Comparison of ENCODE assay signal across 9 mouse cellular contexts in genomic region chr2:129699484-129700158, GRCm38 (mm10). TPM values are rescaled to one million over a fixed set of nuclear protein-coding genes. Genes with fewer than 3 reads are reported as not detected.
A peak's percentile ranks its signal among the peaks of the same experiment; 100 is the strongest.
DNase-seq lines count a peak whose midpoint lies in the region; ATAC-seq and TF ChIP-seq lines count a peak whose summit lies in the region.
"Had no signal": no experiment of that assay in that cellular context is flagged by ENCODE, and none has a peak within 500 bp of the region (broad histone marks: within the 10 kb centered on the region; RNA-seq: fewer than 3 reads in every experiment).

Pdyn (minus strand) TSS chr2:129699844.

- H3K36me3 ChIP-seq in ES-Bruce4 (ENCODE audit: control insufficient read depth, insufficient read depth, low read length, poor library complexity, severe bottlenecking), result no peaks in the 10 kb centered on the region
- no peaks in the 10 kb centered on the region for H3K36me3 ChIP-seq in limb, embryonic 14.5 days (ENCODE audit: control insufficient read depth, insufficient read depth, low read length)
- H3K36me3 ChIP-seq: embryonic facial prominence, embryonic 15.5 days had no signal

- TF ChIP-seq CTCF in ES-Bruce4 (IDR thresholded peaks at IDR 0.05; ENCODE audit: low read depth, low read length), result no peak

- no peaks in the 10 kb centered on the region for H3K9me3 ChIP-seq in ES-Bruce4 (replicated peaks; ENCODE audit: control insufficient read depth, insufficient read depth, low read length, poor library complexity, severe bottlenecking)
- no peaks in the 10 kb centered on the region for H3K9me3 ChIP-seq in limb, embryonic 14.5 days (ENCODE audit: control insufficient read depth, low read length)
- H3K9me3 ChIP-seq: embryonic facial prominence, embryonic 15.5 days had no signal

- no peak within 1 kb of the TSS for H3K9ac ChIP-seq in ES-Bruce4 (ENCODE audit: low read depth, poor library complexity, severe bottlenecking)
- H3K9ac ChIP-seq in limb, embryonic 14.5 days (ENCODE audit: low read depth, low read length, severe bottlenecking), result no peak within 1 kb of the TSS
- H3K9ac ChIP-seq: embryonic facial prominence, embryonic 15.5 days had no signal

- peak within 1 kb of the TSS; percentile 17; the same call in 1 of the 2 replicates for H3K4me2 ChIP-seq in limb, embryonic 14.5 days (replicated peaks; ENCODE audit: low read depth, low read length, severe bottlenecking)
- H3K4me2 ChIP-seq: embryonic facial prominence, embryonic 15.5 days had no signal

- peak; percentile 42 to 43 for DNase-seq in cerebellum, postnatal 14 days
- DNase-seq in cerebellum, postnatal 36 days, result no peak
- DNase-seq in frontal cortex, postnatal 36 days (ENCODE audit: low spot score in 2 of 2), result peak; percentile 13 to 24
- no peak for DNase-seq in limb, embryonic 14.5 days (ENCODE audit: low spot score)
- DNase-seq in spleen, postnatal 36 days (ENCODE audit: low spot score in 2 of 2), result no peak
- DNase-seq in gastrocnemius, adult 18-20 months (ENCODE audit: low spot score), result no peak
- no peak for DNase-seq in thymus, postnatal 36 days

- peaks cover 5% of the 10 kb centered on the region for H3K4me1 ChIP-seq in ES-Bruce4 (ENCODE audit: control insufficient read depth, insufficient read depth, low read length)
- H3K4me1 ChIP-seq in limb, embryonic 14.5 days (ENCODE audit: control insufficient read depth, insufficient read depth, low read length), result no peaks in the 10 kb centered on the region
- H3K4me1 ChIP-seq: embryonic facial prominence, embryonic 15.5 days had no signal

- TF ChIP-seq POLR2A in ES-Bruce4 (IDR thresholded peaks at IDR 0.05; ENCODE audit: insufficient read depth, low read length), result no peak
- TF ChIP-seq POLR2A in limb, embryonic 14.5 days (IDR thresholded peaks at IDR 0.05; ENCODE audit: borderline replicate concordance, extremely low read depth, insufficient read depth, insufficient read length), result no peak

- no peak for TF ChIP-seq EP300 in ES-Bruce4 (IDR thresholded peaks at IDR 0.05; ENCODE audit: insufficient read depth, low read depth, low read length)

- no peak within 1 kb of the TSS for H3K27ac ChIP-seq in ES-Bruce4 (ENCODE audit: insufficient read depth, low read length)
- H3K27ac ChIP-seq in limb, embryonic 14.5 days (replicated peaks; ENCODE audit: low read depth, low read length), result no peak within 1 kb of the TSS
- H3K27ac ChIP-seq: embryonic facial prominence, embryonic 15.5 days had no signal

- ATAC-seq in limb, embryonic 14.5 days (ENCODE audit: low FRiP score, low read depth), result no peak

- WGBS in limb, embryonic 14.5 days, result 11% methylated on average over 20 of the region's 20 CpGs

- H3K4me3 ChIP-seq in ES-Bruce4 (ENCODE audit: low read depth, low read length), result peak within 1 kb of the TSS; percentile 17
- peak within 1 kb of the TSS; percentile 5; the same call in 1 of the 2 replicates for H3K4me3 ChIP-seq in limb, embryonic 14.5 days (replicated peaks; ENCODE audit: low read length)
- H3K4me3 ChIP-seq: embryonic facial prominence, embryonic 15.5 days had no signal

- H3K27me3 ChIP-seq in ES-Bruce4 (ENCODE audit: control insufficient read depth, insufficient read depth, low read length, poor library complexity, severe bottlenecking), result no peaks in the 10 kb centered on the region
- H3K27me3 ChIP-seq in limb, embryonic 14.5 days (ENCODE audit: control insufficient read depth, insufficient read depth, low read length), result peaks cover 25% of the 10 kb centered on the region; the same call in 1 of the 2 replicates

RNA-seq across cellular contexts. Expression of gene Pdyn, which starts in this region (rescaled TPM):
- not detected in 2 replicates for polyA plus RNA-seq in ES-Bruce4 (2011; ENCODE audit: insufficient read depth, insufficient read length, low read depth, missing spikeins)
- polyA plus RNA-seq in limb, embryonic 14.5 days (2012; rRNA removed), result 0.05 and 0.11 TPM in 2 replicates
- 0.18 TPM in 1 of 2 replicates, not detected in the other for polyA plus RNA-seq in limb, embryonic 14.5 days (2014; fragmentation: Nextera tagmentation; extraction: Ambion mirVana)
- not detected for total RNA-seq in gastrocnemius, adult 18-20 months (2021)
- polyA plus RNA-seq: embryonic facial prominence, embryonic 15.5 days had no signal

Comparison
In these comparisons a context has a peak if more than half of its experiments do, and no peak if none do; other contexts are left out.
1. DNase-seq: peak in cerebellum, postnatal 14 days (2 of 2) and frontal cortex, postnatal 36 days (2 of 2); none in cerebellum, postnatal 36 days (0 of 2), limb, embryonic 14.5 days (single experiment), spleen, postnatal 36 days (0 of 2), gastrocnemius, adult 18-20 months (single experiment) and thymus, postnatal 36 days (0 of 2).